Mouse (Mus musculus) layer of hippocampus, adult 18-20 months (tissue): ENCODE measurements around the gene Zfp652. TPM values are rescaled to one million over a fixed set of nuclear protein-coding genes. Genes with fewer than 3 reads are reported as not detected.

ENCODE experiments used
- DNase-seq, 2 experiments: peaks; one replicate each; pipeline ENCODE4 v3.0.0; 2022; ENCODE audit warnings: low spot score in 2 of 2
- total RNA-seq, 2 experiments: library from RNA; stranded (reverse); gene quantifications; 2 replicates each; pipeline ENCODE4 v1.2.3; 2021

Zfp652 gene
- total RNA-seq, 2 experiments from 2014 or later, result 45.1 to 50.3 TPM

DNA sequence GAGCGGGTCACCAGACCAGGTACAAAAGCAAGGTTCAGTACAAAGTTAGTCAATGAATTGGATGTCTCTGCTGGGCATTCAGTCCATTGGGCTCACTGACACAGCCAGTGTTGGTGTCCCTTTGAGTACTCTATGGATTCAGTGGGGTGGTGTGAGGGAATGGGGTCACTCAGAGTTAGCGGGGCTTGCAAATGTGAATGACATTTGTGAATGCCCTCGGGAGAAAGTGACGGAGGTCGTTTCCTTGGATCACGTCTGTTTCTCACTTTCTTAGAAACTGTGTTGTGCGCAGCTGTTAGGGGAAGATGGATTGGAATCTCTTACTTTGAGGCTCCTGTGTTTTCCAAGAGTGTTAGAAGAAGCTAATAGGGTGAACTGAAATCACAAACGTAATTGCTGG, 52.3 kb downstream of the Zfp652 start:
- DNase-seq, result no peak

DNA sequence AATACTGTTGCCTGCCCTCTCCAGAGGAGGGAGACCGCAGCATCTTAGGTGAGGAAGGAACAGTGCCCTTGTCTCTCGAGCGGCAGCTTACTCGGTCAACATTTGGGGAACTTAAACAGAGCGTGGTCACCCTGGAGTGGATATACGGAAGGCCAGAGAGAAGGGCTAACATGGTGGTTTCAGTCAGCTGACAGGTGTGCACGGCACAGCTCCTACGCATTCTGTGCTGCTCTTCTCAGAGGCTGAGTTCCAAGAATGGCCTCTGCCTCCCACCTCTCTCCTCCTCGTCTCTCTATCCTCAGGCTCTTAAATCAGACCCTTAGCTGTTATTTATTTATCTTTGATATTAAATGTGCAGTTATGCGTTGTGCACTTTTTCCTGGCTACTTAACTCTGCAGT, 52.9 kb downstream of the Zfp652 start:
- no peak for DNase-seq

DNA sequence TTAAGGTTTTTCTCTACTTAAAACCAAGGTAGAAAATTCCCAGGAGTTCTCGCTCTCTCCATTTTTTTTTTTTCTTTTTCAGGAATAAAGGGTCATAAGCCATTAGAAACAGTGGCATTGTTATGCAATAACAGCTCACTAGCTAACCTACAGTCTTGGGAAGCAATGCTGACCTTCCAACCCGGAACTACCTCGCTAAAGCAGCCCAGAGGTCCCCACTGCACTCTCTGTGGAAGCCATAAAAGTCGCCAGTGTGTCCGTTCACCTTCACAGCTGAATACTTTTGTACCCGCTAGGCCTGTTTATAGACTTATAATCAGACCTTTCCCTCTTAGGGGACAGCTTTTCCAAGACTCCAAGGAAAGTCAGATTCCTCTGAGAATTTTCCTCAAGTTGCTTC, 55.8 kb downstream of the Zfp652 start:
- DNase-seq, result no peak

GRCm38 (mm10) chr11:95769208-95769607, 56.7 kb downstream of the Zfp652 start:
- no peak for DNase-seq

DNA sequence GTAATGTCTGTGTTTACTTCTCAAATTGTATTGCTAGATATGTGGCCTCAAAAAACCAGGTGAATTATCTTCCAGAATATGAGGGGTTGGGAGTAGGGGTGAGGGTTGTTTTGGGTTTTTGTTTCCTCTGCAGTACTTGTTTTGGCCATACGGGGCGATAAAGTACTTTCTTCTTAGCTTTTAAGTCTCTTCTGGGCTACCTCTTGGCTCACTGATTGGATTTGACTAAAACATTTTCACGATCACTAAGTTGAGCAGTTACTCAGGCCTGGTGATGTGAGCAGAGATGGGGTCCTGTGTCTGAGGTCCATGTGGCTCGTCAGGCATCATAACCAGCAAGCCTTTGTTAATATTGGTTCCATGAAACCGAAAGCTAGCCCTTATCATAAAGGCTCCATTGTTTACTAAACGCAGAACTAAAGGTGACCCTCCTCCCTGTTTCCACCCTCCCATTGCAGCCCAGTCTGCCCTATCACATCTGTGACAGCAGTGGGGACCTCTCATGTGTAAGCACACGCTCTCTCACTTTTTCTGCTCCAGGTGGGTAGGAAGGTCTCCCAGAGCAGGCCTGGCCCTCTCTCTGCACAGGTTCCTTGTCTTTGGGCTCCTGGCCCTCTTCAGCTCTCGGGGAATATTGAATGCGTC, 58.4 kb downstream of the Zfp652 start:
- DNase-seq, result no peak

- DNase-seq, result no peak
Measured at GRCm38 (mm10) chr11:95771665-95772064, 59.2 kb downstream of the Zfp652 start.

- no peak for DNase-seq
Measured at GRCm38 (mm10) chr11:95773264-95773663, 60.8 kb downstream of the Zfp652 start.

DNA sequence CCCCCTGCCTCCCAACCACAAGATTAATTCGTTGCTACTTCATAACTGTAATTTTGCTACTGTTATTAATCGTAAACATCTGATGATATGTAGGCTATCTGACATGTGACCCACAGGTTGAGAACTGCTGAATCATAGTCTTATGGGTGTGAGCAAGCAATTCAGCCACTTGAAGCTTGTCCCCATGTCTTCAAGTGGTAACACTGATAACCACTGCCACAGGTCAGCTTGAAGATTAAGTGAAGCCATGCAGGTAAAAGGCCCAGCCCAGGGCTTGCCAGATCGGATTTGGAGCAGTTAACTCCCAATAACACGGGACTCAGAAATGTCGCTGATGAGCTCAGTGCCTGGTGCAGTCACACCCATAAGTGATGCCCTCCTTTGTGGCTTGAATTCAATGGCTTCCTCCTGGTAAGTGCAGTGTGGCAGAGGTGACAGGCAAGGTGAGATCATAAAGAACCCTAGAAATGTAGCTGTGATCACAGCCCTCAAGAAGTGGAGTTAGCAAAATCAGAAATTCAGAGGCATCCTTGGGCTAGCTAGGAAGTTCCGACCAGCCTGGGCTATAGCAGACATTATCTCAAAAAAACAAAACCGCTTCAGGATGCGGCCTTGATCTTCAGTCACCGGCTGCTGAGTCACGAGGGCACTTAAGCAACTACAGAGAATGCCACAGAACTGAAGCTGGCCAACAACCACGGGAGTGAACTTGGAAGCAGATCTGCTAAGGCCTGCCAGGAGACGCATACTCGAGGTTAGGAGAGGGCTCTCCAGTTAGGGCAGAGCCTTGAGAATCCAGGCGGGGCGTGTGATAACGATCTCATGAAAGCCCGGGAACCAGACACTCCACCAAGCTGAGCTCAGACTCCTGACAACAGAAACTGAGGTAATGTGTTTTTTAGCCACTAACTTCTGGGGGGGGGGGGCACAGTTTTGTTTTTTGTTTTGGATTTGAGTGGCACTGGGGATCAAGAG, 65.1 kb downstream of the Zfp652 start:
- no peak for DNase-seq

DNA sequence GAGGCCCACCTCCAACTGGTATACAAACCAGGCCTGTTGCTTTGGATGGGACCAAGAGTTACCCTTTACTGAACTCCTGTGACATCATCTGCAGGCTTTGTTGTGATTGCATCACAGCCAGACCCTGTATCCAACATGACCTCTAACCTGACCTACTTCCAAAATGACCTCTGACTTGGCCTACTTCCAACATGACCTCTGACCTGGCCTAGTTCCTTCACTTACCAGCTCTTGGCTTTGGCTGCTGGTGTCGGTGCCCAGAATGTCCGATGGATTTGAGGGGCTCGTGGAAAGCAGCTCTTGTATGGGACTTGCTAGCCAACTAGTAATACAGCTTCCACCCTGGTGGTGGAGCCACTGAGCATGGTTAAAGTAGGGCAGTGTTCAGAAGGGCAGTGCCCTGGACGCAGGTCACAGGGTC, 66.4 kb downstream of the Zfp652 start:
- no peak for DNase-seq

DNA sequence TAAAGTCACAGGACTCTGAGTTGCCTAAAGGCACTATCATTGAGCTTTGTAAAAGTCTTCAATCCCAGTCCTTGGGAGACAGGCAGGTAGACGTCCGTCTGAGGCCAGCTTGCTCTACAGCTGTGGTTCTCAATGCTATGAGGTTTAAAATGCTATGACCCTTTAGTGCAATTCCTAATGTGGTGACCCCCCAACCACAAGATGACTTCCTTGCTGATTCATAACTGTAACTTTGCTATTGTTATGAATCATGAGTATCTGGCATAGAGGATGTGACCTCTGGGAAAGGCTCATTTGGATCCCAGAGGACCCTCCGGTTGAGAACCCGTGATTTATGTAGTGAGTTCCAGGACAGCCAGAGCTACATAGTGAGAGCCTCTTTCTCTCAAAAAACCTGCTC, 66.9 kb downstream of the Zfp652 start:
- DNase-seq, result no peak

DNA sequence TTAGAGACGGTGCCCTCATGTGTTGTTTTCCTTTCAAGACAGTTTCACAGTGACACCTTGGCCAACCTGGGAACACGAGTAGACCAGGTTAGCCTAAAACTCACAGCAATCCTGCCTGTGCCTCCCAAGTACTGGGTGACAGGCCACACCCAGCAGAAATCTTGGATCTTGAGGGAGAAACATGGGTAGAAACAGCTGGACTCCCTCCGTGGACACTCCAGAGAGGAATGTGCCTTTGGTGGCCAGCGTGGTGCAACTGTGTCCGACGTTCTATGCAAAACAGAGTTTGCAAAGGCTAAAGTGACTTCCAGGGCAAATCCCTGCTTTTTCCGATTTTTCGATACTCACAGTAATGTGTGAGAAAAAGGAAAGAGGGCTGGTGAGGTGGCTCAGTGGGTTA, 68.0 kb downstream of the Zfp652 start:
- DNase-seq, result no peak

DNA sequence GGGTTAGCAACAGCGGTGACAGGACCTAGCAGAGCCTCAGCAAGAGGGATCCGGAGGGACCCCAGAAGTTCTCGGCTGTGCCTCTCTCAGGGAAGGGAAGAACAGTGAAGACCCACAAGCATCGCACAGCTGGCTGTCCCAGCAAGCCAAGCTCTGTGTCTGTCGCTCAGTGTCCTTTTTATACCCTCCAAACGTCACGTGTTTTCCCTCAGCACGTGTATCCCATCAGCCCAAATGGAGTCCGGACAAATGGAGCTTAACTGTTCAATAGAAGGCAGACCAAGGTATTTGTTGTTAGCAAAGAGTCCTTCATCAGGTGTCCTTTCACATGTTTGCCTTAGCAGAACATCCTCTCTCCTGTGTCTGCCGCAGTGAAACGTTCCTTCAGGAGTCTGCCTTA, 69.1 kb downstream of the Zfp652 start:
- no peak for DNase-seq

GRCm38 (mm10) chr11:95783457-95783856, 71.0 kb downstream of the Zfp652 start:
- DNase-seq, result no peak

GRCm38 (mm10) chr11:95783958-95784357, 71.5 kb downstream of the Zfp652 start:
- DNase-seq, result no peak

GRCm38 (mm10) chr11:95785675-95786074, 73.2 kb downstream of the Zfp652 start:
- no peak for DNase-seq

- DNase-seq, result no peak
Measured at GRCm38 (mm10) chr11:95786511-95786910, 74.0 kb downstream of the Zfp652 start.

GRCm38 (mm10) chr11:95789451-95789891, 77.0 kb downstream of the Zfp652 start:
- no peak for DNase-seq

DNA sequence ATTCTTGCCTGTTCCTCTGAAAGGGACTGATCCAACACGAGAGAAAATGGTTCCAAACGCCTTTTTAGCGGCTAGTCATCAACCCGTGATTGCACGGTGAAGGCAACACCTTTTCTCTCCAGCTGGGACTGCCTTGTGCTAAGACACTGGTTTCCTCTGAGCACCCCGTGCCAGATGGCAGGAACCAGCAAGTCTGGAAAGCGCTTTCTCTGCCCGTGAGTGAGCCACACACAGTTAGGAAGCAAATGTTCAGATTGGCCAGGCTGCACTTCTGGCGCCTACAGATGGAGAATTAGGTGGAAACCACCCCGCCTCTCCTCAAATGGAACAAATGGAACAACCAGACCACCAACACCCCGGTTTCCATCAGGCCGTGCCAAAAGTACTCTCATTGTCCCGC, 79.3 kb downstream of the Zfp652 start:
- DNase-seq, result peak; percentile 76 to 83

- no peak for DNase-seq
Measured at GRCm38 (mm10) chr11:95792950-95793509, 80.6 kb downstream of the Zfp652 start.

DNA sequence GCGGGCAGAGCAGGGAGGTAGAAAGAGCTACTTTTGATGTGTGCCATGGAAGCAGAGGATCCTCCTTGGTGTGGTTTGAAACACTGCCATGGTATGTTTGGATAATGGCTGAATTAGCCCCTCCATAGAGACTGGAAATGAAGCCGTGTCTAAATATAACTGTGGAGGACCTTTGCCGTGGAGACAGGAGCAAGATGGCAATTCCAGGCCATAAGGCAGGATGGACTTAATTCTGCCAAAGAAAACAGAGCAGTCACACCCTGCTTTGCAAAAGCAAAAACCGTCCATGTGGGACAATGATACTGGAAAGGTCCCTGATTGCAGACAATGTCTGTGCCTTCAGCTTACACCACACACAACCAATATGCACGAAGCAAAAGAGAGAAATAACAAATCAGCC, 81.7 kb downstream of the Zfp652 start:
- no peak for DNase-seq

GRCm38 (mm10) chr11:95795582-95795981, 83.1 kb downstream of the Zfp652 start:
- no peak for DNase-seq

DNA sequence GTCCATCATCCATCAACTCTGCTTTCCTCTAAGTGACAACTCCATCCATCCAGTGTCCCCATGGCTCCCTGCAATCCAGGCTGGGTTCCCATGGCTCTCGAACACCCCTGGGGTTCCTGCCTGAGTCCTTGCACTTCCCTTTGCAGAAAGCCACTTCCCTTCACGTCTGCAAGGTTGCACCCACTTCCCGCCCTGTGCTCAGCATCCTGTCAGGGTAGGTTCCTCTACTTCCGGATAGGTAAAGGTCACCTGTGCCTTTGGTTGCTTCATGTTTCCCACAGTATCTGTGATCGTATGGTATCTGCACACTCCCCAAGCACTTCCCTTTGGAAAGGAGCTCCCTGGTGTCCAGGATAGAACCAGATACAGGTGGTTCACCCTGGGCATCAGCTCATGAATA, 92.5 kb downstream of the Zfp652 start:
- DNase-seq, result no peak
